Mouse (Mus musculus): Measurements from ENCODE around the gene Spata5. TPM values are rescaled to one million over a fixed set of nuclear protein-coding genes. Genes with fewer than 3 reads are reported as not detected.

The Spata5 gene
- polyA plus RNA-seq, 1 experiment from 2014 or later = 48.9 TPM

- 97% methylated on average over 1 of the region's 1 CpGs for WGBS
- DNase-seq (ENCODE audit: low spot score) = no peak
- H3K27me3 ChIP-seq (ENCODE audit: low read depth, poor library complexity, severe bottlenecking) = no peaks in the 10 kb centered on the region
- H3K4me3 ChIP-seq = no peak overlapping the region
- peaks cover 75% of the 10 kb centered on the region for H3K36me3 ChIP-seq
- H3K4me1 ChIP-seq = no peaks in the 10 kb centered on the region
- no peaks in the 10 kb centered on the region for H3K9me3 ChIP-seq (replicated peaks)
- H3K27ac ChIP-seq (replicated peaks) = no peak overlapping the region
These were observed 20.1 kb downstream of the Spata5 start for GRCm38 (mm10) chr3:37439770-37440169.

GRCm38 (mm10) chr3:37443409-37443808, 23.7 kb downstream of the Spata5 start:
- Histone ChIP-seq H3K27ac (replicated peaks) (no peak overlapping the region), H3K4me3 (no peak overlapping the region), H3K36me3 (peaks cover 45% of the 10 kb centered on the region), H3K27me3 (ENCODE audit: low read depth, poor library complexity, severe bottlenecking) (no peaks in the 10 kb centered on the region), H3K4me1 (no peaks in the 10 kb centered on the region), H3K9me3 (replicated peaks) (no peaks in the 10 kb centered on the region)
- 95% methylated on average over 2 of the region's 2 CpGs for WGBS
- no peak for DNase-seq (ENCODE audit: low spot score)

- WGBS = 88% methylated on average over 1 of the region's 1 CpGs
- peaks cover 23% of the 10 kb centered on the region for H3K36me3 ChIP-seq
These were observed 36.3 kb downstream of the Spata5 start for GRCm38 (mm10) chr3:37455992-37456391.

GRCm38 (mm10) chr3:37468170-37468569, 48.5 kb downstream of the Spata5 start:
- no peak overlapping the region for H3K4me3 ChIP-seq
- no peaks in the 10 kb centered on the region for H3K4me1 ChIP-seq
- no peak overlapping the region for H3K27ac ChIP-seq (replicated peaks)
- no peaks in the 10 kb centered on the region; the same call in 1 of the 2 replicates for H3K36me3 ChIP-seq
- H3K9me3 ChIP-seq (replicated peaks) = no peaks in the 10 kb centered on the region
- 91% methylated on average over 2 of the region's 2 CpGs for WGBS
- no peak for DNase-seq (ENCODE audit: low spot score)
- no peaks in the 10 kb centered on the region for H3K27me3 ChIP-seq (ENCODE audit: low read depth, poor library complexity, severe bottlenecking)

More at GRCm38 (mm10) chr3:37455992-37456391, 36.3 kb downstream of the Spata5 start:
- H3K27ac ChIP-seq (replicated peaks) = no peak overlapping the region
- no peaks in the 10 kb centered on the region for H3K4me1 ChIP-seq
- DNase-seq (ENCODE audit: low spot score) = no peak
- no peaks in the 10 kb centered on the region for H3K27me3 ChIP-seq (ENCODE audit: low read depth, poor library complexity, severe bottlenecking)
- H3K4me3 ChIP-seq = no peak overlapping the region
- no peaks in the 10 kb centered on the region for H3K9me3 ChIP-seq (replicated peaks)

- Histone ChIP-seq H3K27ac (replicated peaks) (no peak overlapping the region), H3K27me3 (ENCODE audit: low read depth, poor library complexity, severe bottlenecking) (no peaks in the 10 kb centered on the region), H3K36me3 (no peaks in the 10 kb centered on the region; the same call in 1 of the 2 replicates), H3K9me3 (replicated peaks) (no peaks in the 10 kb centered on the region), H3K4me3 (no peak overlapping the region), H3K4me1 (no peaks in the 10 kb centered on the region)
- WGBS = 93% methylated on average over 4 of the region's 4 CpGs
- no peak for DNase-seq (ENCODE audit: low spot score)
These were observed 49.7 kb downstream of the Spata5 start for GRCm38 (mm10) chr3:37469353-37469752.

GRCm38 (mm10) chr3:37470867-37471266, 51.2 kb downstream of the Spata5 start:
- no peak overlapping the region for H3K4me3 ChIP-seq
- H3K9me3 ChIP-seq (replicated peaks) = no peaks in the 10 kb centered on the region
- H3K4me1 ChIP-seq = no peaks in the 10 kb centered on the region
- 91% methylated on average over 2 of the region's 2 CpGs for WGBS
- no peak for DNase-seq (ENCODE audit: low spot score)
- H3K27ac ChIP-seq (replicated peaks) = no peak overlapping the region
- no peaks in the 10 kb centered on the region for H3K27me3 ChIP-seq (ENCODE audit: low read depth, poor library complexity, severe bottlenecking)
- no peaks in the 10 kb centered on the region; the same call in 1 of the 2 replicates for H3K36me3 ChIP-seq

- H3K27ac ChIP-seq (replicated peaks) = no peak overlapping the region
- DNase-seq (ENCODE audit: low spot score) = no peak
These were observed 52.8 kb downstream of the Spata5 start for GRCm38 (mm10) chr3:37472461-37472860.

GRCm38 (mm10) chr3:37476485-37476884, 56.8 kb downstream of the Spata5 start:
- H3K27ac ChIP-seq (replicated peaks) = no peak overlapping the region
- no peaks in the 10 kb centered on the region for H3K27me3 ChIP-seq (ENCODE audit: low read depth, poor library complexity, severe bottlenecking)
- 79% methylated on average over 1 of the region's 1 CpGs for WGBS
- peaks cover 10% of the 10 kb centered on the region for H3K36me3 ChIP-seq
- no peak overlapping the region for H3K4me3 ChIP-seq
- DNase-seq (ENCODE audit: low spot score) = no peak
- H3K4me1 ChIP-seq = no peaks in the 10 kb centered on the region
- H3K9me3 ChIP-seq (replicated peaks) = no peaks in the 10 kb centered on the region

More at GRCm38 (mm10) chr3:37472461-37472860, 52.8 kb downstream of the Spata5 start:
- no peaks in the 10 kb centered on the region for H3K4me1 ChIP-seq
- no peak overlapping the region for H3K4me3 ChIP-seq
- no peaks in the 10 kb centered on the region for H3K9me3 ChIP-seq (replicated peaks)
- H3K27me3 ChIP-seq (ENCODE audit: low read depth, poor library complexity, severe bottlenecking) = no peaks in the 10 kb centered on the region
- H3K36me3 ChIP-seq = no peaks in the 10 kb centered on the region

GRCm38 (mm10) chr3:37477438-37478188, 57.9 kb downstream of the Spata5 start:
- DNase-seq (ENCODE audit: low spot score) = no peak
- Histone ChIP-seq H3K4me1 (no peaks in the 10 kb centered on the region), H3K36me3 (peaks cover 11% of the 10 kb centered on the region), H3K27ac (replicated peaks) (no peak overlapping the region), H3K27me3 (ENCODE audit: low read depth, poor library complexity, severe bottlenecking) (no peaks in the 10 kb centered on the region), H3K9me3 (replicated peaks) (no peaks in the 10 kb centered on the region), H3K4me3 (no peak overlapping the region)
- 86% methylated on average over 7 of the region's 7 CpGs for WGBS

- Histone ChIP-seq H3K4me3 (no peak overlapping the region), H3K27me3 (ENCODE audit: low read depth, poor library complexity, severe bottlenecking) (no peaks in the 10 kb centered on the region), H3K27ac (replicated peaks) (no peak overlapping the region), H3K9me3 (replicated peaks) (no peaks in the 10 kb centered on the region), H3K36me3 (peaks cover 11% of the 10 kb centered on the region), H3K4me1 (no peaks in the 10 kb centered on the region)
- WGBS = 87% methylated on average over 1 of the region's 1 CpGs
- no peak for DNase-seq (ENCODE audit: low spot score)
These were observed 60.1 kb downstream of the Spata5 start for GRCm38 (mm10) chr3:37479771-37480170.

- 85% methylated on average over 31 of the region's 31 CpGs for WGBS
- H3K9me3 ChIP-seq (replicated peaks) = no peaks in the 10 kb centered on the region
These were observed 61.6 kb downstream of the Spata5 start for GRCm38 (mm10) chr3:37481295-37481694.

GRCm38 (mm10) chr3:37482720-37483119, 63.0 kb downstream of the Spata5 start:
- no peaks in the 10 kb centered on the region for H3K27me3 ChIP-seq (ENCODE audit: low read depth, poor library complexity, severe bottlenecking)
- no peaks in the 10 kb centered on the region for H3K4me1 ChIP-seq
- H3K36me3 ChIP-seq = peaks cover 11% of the 10 kb centered on the region
- no peak overlapping the region for H3K4me3 ChIP-seq
- no peak overlapping the region for H3K27ac ChIP-seq (replicated peaks)
- 93% methylated on average over 1 of the region's 1 CpGs for WGBS
- H3K9me3 ChIP-seq (replicated peaks) = no peaks in the 10 kb centered on the region
- no peak for DNase-seq (ENCODE audit: low spot score)

More at GRCm38 (mm10) chr3:37481295-37481694, 61.6 kb downstream of the Spata5 start:
- Histone ChIP-seq H3K4me3 (no peak overlapping the region), H3K27me3 (ENCODE audit: low read depth, poor library complexity, severe bottlenecking) (no peaks in the 10 kb centered on the region), H3K4me1 (no peaks in the 10 kb centered on the region), H3K27ac (replicated peaks) (no peak overlapping the region), H3K36me3 (peaks cover 11% of the 10 kb centered on the region)
- no peak for DNase-seq (ENCODE audit: low spot score)

- Histone ChIP-seq H3K27me3 (ENCODE audit: low read depth, poor library complexity, severe bottlenecking) (no peaks in the 10 kb centered on the region), H3K36me3 (peaks cover 11% of the 10 kb centered on the region), H3K9me3 (replicated peaks) (no peaks in the 10 kb centered on the region), H3K4me3 (no peak overlapping the region), H3K27ac (replicated peaks) (no peak overlapping the region), H3K4me1 (no peaks in the 10 kb centered on the region)
- WGBS = 92% methylated on average over 4 of the region's 4 CpGs
- no peak for DNase-seq (ENCODE audit: low spot score)
These were observed 64.1 kb downstream of the Spata5 start for GRCm38 (mm10) chr3:37483709-37484265.

Data from midbrain, embryonic 10.5 days (tissue).